Mouse (Mus musculus): ENCODE measurements around the gene Setmar.

Gene Setmar

DNA sequence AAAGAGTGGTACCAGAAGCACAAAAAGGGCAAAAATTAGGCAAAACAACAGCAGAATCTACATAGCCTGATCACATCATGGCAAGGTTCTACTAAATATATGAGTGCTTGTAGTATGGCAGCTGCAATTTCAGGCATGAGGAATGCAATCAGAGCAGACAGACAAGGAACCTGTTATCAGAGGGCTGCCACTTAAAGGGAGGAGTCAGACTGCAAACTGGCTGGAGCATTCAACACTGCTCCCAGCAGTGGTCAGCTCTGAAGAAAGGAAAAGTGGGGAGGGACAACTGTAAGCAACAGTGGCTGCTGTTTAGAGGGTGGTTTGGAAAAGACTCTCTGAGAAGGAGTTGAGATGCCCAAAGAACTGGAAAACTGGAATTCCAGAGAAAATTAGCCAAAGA lies 46.8 kb downstream of the Setmar start:
- CTCF ChIA-PET, result no interaction called here

DNA sequence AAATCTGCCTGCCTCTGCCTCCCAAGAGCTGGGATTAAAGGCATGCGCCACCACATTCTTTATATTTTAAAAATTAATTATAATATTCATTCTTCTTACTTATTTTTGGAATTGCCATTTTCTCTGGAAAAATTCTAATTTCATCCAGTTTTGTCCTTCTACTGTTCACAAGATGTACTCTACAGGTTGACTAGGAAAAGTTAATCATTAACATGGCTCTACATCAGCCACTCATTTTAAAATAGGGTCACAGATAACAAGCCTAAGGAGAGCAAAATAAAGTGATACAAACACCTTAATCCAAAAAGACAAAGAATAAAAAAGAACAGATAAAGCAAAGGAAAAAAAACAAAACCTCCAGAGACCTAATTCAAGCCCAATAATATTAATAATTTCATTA lies 50.1 kb downstream of the Setmar start:
- CTCF ChIA-PET, result interaction anchor here (0.7 kb wide), 1 partner anchor 88 kb away, joined by 3 read pairs; no protein-coding TSS in a partner anchor

DNA sequence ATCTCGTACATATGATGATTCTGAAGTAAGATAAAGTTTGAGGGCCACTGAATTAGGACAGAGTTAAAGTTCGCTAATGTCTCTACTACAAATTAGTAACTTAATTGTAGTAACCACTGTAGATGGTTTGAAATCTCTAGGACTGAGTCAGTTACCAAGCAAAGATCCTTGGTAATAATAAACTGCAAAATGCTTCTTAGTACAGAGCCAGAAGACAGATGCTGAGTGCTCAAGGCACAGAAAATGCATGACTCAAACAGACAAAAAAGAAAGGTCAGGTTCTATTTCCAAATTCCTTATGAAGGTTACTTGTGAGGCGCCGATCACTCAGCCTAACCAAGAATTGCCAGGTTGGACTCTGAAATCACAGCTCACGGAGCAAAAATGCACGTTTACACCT lies 53.0 kb downstream of the Setmar start:
- CTCF ChIA-PET, result no interaction called here

DNA sequence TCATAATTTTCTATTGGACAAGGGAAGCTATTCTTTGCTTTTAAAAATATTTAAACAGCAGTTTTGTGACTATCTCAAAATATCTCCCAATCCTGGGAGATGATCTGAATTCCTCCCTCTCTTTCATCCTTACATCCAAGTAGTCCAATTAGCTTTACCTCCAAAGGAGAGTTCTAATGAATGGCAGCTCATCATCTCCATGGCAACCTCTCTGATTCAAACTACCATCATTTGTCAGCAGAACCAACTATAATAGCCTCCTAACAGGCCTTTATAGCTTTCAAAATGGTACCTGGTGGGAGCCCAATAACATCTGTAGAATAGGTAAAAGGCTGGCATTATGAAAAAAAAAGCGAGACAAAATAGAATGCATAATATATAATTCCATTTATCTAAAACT lies 60.6 kb downstream of the Setmar start:
- CTCF ChIA-PET, result no interaction called here

DNA sequence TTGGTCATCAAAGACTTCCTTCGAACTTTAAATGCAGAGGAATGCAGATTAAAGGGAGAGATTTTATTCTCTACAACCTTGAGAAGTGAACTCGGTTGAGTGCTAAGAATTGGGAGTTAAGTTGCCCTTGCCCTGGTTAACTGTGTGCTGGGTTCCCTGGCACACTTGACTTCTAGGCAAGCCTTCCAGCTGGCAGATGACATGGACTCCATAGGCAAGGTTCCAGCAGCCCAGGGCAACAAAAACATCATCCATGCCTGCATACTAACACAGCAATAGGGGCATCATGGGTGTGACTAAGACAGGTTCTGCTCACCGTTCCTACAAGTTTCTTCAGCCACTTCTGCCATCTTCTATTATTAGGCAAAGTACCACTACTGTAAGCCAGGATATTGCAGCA lies 61.8 kb downstream of the Setmar start:
- CTCF ChIA-PET, result no interaction called here
